Mouse (Mus musculus) midbrain, embryonic 14.5 days (tissue): Measurements from ENCODE around the gene Aloxe3. TPM values are rescaled to one million over a fixed set of nuclear protein-coding genes. Genes with fewer than 3 reads are reported as not detected.

ENCODE experiments used
- ATAC-seq: fragments of 200-750 bp; cut with Nextera tagmentation; 2 replicates; pipeline ENCODE4 v1.8.0; 2017; ENCODE audit warnings: moderate number of reproducible peaks, moderate library complexity; ENCODE audit not compliant: low FRiP score, low TSS enrichment
- DNase-seq: peaks from one replicate; pipeline ENCODE4 v3.0.0-alpha.2; 2015
- H3K27ac ChIP-seq: fragments of 300-500 bp; sonication (generic); replicated peaks from 2 replicates; pipeline ENCODE4 v1.5.1; 2014; ENCODE audit warnings: mild to moderate bottlenecking, low read depth, low read length, moderate library complexity
- H3K27me3 ChIP-seq: fragments of 300-500 bp; sonication (generic); 2 replicates; pipeline ENCODE4 v1.6.1; 2014; ENCODE audit warnings: low read length, control low read depth, mixed read lengths; ENCODE audit not compliant: control insufficient read depth, insufficient read depth
- H3K36me3 ChIP-seq: fragments of 300-500 bp; sonication (generic); 2 replicates; pipeline ENCODE4 v1.6.1; 2014; ENCODE audit warnings: low read length, control low read depth; ENCODE audit not compliant: control insufficient read depth, insufficient read depth
- H3K4me1 ChIP-seq: fragments of 300-500 bp; sonication (generic); 2 replicates; pipeline ENCODE4 v1.6.1; 2014; ENCODE audit warnings: mild to moderate bottlenecking, antibody characterized with exemption, low read length, control low read depth; ENCODE audit not compliant: control insufficient read depth, insufficient read depth
- H3K4me2 ChIP-seq: fragments of 300-500 bp; sonication (generic); 2 replicates; pipeline ENCODE4 v1.6.1; 2014; ENCODE audit warnings: mild to moderate bottlenecking, low read length, moderate library complexity
- H3K4me3 ChIP-seq: fragments of 300-500 bp; sonication (generic); replicated peaks from 2 replicates; pipeline ENCODE4 v1.5.1; 2014; ENCODE audit warnings: low read depth, low read length
- H3K9ac ChIP-seq: fragments of 300-500 bp; sonication (generic); replicated peaks from 2 replicates; pipeline ENCODE4 v1.6.1; 2014; ENCODE audit warnings: mild to moderate bottlenecking, low read length, moderate library complexity
- H3K9me3 ChIP-seq: fragments of 300-500 bp; sonication (generic); 2 replicates; pipeline ENCODE4 v1.6.1; 2016; ENCODE audit warnings: low read length, control low read depth, mixed read lengths; ENCODE audit not compliant: control insufficient read depth
- WGBS: fragments of 180-500 bp; shearing (Covaris S2); extraction: QIAGEN DNeasy Blood & Tissue Kit; methylation state at CpG from one replicate; pipeline ENCODE4 v1.1.7; 2014; 5-methylcytosine and 5-hydroxymethylcytosine counted together
- polyA plus RNA-seq: library from polyadenylated mRNA; unstranded; fragments of >200 nt; fragmentation: Nextera tagmentation; extraction: Ambion mirVana; gene quantifications from 2 replicates; pipeline ENCODE4 v1.2.1, GENCODE M21; 2014

Aloxe3 gene
- polyA plus RNA-seq, 1 experiment from 2014 or later, result 3.2 TPM

- Histone ChIP-seq H3K9ac (peak overlapping the region; percentile 67), H3K27me3 (peaks cover 4% of the 10 kb centered on the region; the same call in 1 of the 2 replicates), H3K36me3 (no peaks in the 10 kb centered on the region), H3K4me1 (peaks cover 23% of the 10 kb centered on the region), H3K27ac (peak overlapping the region; percentile 70), H3K4me2 (peak overlapping the region; percentile 74), H3K9me3 (no peaks in the 10 kb centered on the region), H3K4me3 (peak overlapping the region; percentile 69)
- peak; percentile 6; the same call in 1 of the 2 replicates for ATAC-seq
- WGBS, result under 1% methylated on average over 29 of the region's 29 CpGs
- DNase-seq, result peak; percentile 93
Measured at GRCm38 (mm10) chr11:69123056-69123692, 2.5 kb upstream of the Aloxe3 start.

GRCm38 (mm10) chr11:69123693-69124497 lies 1.8 kb upstream of the Aloxe3 start:
- peak overlapping the region; percentile 69 for H3K4me3 ChIP-seq
- peak; percentile 66 for ATAC-seq
- H3K4me1 ChIP-seq, result peaks cover 22% of the 10 kb centered on the region
- H3K9ac ChIP-seq, result peak overlapping the region; percentile 32
- H3K36me3 ChIP-seq, result no peaks in the 10 kb centered on the region
- peaks cover 4% of the 10 kb centered on the region; the same call in 1 of the 2 replicates for H3K27me3 ChIP-seq
- H3K27ac ChIP-seq, result peak overlapping the region; percentile 62
- peak overlapping the region; percentile 74 for H3K4me2 ChIP-seq
- H3K9me3 ChIP-seq, result no peaks in the 10 kb centered on the region
- DNase-seq, result peak; percentile 95
- WGBS, result under 1% methylated on average over 31 of the region's 31 CpGs

- H3K9ac ChIP-seq, result no peak overlapping the region
- ATAC-seq, result peak; percentile 60
- H3K4me3 ChIP-seq, result peak overlapping the region; percentile 69
- DNase-seq, result peak; percentile 91
- no peaks in the 10 kb centered on the region for H3K36me3 ChIP-seq
- H3K27ac ChIP-seq, result no peak overlapping the region
- WGBS, result under 1% methylated on average over 3 of the region's 3 CpGs
- H3K4me2 ChIP-seq, result peak overlapping the region; percentile 74
- H3K27me3 ChIP-seq, result peaks cover 4% of the 10 kb centered on the region; the same call in 1 of the 2 replicates
- H3K9me3 ChIP-seq, result no peaks in the 10 kb centered on the region
- peaks cover 16% of the 10 kb centered on the region for H3K4me1 ChIP-seq
Measured at GRCm38 (mm10) chr11:69124498-69124847, 1.2 kb upstream of the Aloxe3 start.

DNA sequence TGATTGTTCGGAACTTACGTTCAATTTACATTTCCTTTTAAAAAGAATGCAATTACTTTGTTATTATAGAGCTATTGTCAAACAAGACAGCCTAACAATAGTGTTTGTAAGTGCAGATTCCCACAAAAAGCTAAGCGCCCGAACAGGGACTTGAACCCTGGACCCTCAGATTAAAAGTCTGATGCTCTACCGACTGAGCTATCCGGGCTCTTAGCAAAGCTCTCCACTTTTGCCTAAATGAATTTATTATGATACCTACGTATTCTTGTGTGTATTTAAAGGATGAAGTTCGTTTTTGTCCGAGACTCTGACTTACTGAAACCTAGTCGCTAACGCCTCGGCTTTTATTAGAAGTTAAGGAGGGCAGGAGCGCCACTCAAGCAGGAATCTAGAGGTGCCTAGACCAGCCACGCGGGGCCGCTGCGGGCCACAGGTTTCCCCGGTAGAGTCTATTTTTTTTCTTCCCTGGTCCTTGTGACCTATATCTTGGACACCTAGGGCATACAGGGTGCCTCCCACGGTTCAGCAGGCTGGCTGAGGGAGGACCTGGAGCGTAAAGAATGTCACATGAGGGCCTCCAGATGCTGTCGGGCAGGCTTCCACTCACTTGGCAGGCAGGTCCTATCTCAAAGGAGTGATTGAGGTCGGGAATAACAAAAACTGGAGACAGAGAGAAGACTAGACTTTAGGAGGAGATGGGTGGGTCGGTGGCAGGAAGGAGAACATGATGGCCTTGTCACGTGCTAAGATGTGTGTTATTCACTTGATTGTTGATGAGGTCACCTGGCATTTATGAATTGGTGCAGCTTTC lies 450 bp upstream of the Aloxe3 start:
- Histone ChIP-seq H3K36me3 (no peaks in the 10 kb centered on the region), H3K27me3 (peaks cover 4% of the 10 kb centered on the region; the same call in 1 of the 2 replicates), H3K4me3 (peak overlapping the region; percentile 57), H3K27ac (peak overlapping the region; percentile 82), H3K4me1 (peaks cover 11% of the 10 kb centered on the region), H3K4me2 (peak overlapping the region; percentile 85), H3K9me3 (no peaks in the 10 kb centered on the region), H3K9ac (peak overlapping the region; percentile 54)
- WGBS, result under 1% methylated on average over 24 of the region's 24 CpGs
- ATAC-seq (peak; percentile 44), DNase-seq (peak; percentile 95)

- DNase-seq, result peak; percentile 55
- Histone ChIP-seq H3K4me2 (peak overlapping the region; percentile 85), H3K9me3 (no peaks in the 10 kb centered on the region), H3K36me3 (no peaks in the 10 kb centered on the region), H3K4me3 (peak overlapping the region; percentile 57), H3K27me3 (no peaks in the 10 kb centered on the region; the same call in 1 of the 2 replicates), H3K9ac (peak overlapping the region; percentile 54), H3K27ac (peak overlapping the region; percentile 82), H3K4me1 (peaks cover 10% of the 10 kb centered on the region; the same call in 1 of the 2 replicates)
- 8% methylated on average over 20 of the region's 20 CpGs for WGBS
- no peak for ATAC-seq
Measured at GRCm38 (mm10) chr11:69125919-69126705, 416 bp downstream of the Aloxe3 start.

DNA sequence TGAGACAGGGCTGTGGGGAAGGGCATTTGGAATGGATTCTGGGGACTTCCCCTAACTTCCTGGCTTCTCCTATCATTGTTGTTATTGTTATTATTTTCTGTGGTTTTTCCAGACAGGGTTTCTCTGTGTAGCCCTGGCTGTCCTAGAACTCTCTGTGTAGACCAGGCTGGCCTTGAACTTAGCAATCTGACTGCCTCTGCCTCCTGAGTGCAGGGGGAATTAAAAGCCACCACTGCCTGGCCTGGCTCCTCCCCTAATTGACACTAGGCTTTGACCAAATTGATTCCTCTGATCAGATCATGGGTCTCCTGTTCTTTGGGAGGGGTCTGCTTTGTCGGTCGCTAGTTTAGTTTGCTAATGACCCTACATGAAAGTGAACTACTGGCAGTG lies 1.0 kb downstream of the Aloxe3 start:
- Histone ChIP-seq H3K9ac (no peak overlapping the region; the same call in 1 of the 2 replicates), H3K27ac (no peak overlapping the region)
- WGBS, result 51% methylated on average over 2 of the region's 2 CpGs

DNA sequence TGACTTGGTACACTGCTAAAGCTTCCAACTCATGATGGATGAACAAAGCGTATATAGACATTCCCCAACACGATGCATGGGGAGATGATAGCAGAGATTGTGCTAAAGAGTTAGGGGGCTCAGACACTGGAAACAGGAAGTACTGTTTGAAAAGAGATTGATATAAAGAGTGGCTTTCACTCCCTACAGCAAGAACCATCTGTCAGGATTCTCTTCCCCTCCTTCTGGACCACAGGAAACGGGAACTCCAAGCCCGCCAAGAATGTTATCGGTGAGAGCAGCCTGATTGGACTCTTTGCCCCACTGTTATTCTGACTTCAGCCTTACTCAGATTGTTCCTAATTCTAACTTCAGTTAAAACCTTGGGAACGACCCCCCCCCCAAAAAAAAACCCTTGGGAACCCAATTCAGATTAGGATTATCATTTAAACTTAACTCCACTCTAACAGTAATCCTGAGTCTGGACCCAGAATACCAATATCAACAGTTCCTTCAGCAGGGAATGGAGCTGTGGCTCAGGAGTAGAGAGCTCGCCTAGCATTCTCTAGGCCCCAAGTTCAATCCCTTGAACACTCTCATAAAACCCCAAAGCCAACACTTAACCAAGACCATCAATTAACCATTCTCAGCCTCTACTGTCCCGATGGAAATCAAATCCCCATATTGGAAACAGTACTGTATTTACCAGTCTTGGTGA lies 2.9 kb downstream of the Aloxe3 start:
- Histone ChIP-seq H3K27ac (no peak overlapping the region), H3K4me3 (no peak overlapping the region), H3K36me3 (no peaks in the 10 kb centered on the region), H3K27me3 (no peaks in the 10 kb centered on the region), H3K4me2 (no peak overlapping the region), H3K4me1 (0 out of 2 replicates have a peak, but pooled peaks cover 4% of the 10 kb centered on the region), H3K9ac (no peak overlapping the region), H3K9me3 (no peaks in the 10 kb centered on the region)
- WGBS, result 75% methylated on average over 8 of the region's 8 CpGs
- DNase-seq, result no peak
- no peak for ATAC-seq

More for the DNA sequence above, 1.0 kb downstream of the Aloxe3 start:
- no peaks in the 10 kb centered on the region for H3K27me3 ChIP-seq
- H3K36me3 ChIP-seq, result no peaks in the 10 kb centered on the region
- peak overlapping the region; percentile 57; the same call in 1 of the 2 replicates for H3K4me3 ChIP-seq
- no peak for DNase-seq
- peaks cover 6% of the 10 kb centered on the region; the same call in 1 of the 2 replicates for H3K4me1 ChIP-seq
- peak overlapping the region; percentile 85 for H3K4me2 ChIP-seq
- no peaks in the 10 kb centered on the region for H3K9me3 ChIP-seq
- ATAC-seq, result no peak
